Mouse (Mus musculus) megakaryocyte progenitor cell, adult 5-6 weeks (primary cell): ENCODE results near the gene Tufm. TPM values are rescaled to one million over a fixed set of nuclear protein-coding genes. Genes with fewer than 3 reads are reported as not detected.
A peak's percentile ranks its signal among the peaks of the same experiment; 100 is the strongest.
"Not testable (repeated sequence)": the region's sequence is repeated elsewhere in the genome, so short reads cannot be mapped to it uniquely, and the experiment has no call there.

Source experiments
- ATAC-seq: replicated peaks from 2 replicates; pipeline ENCODE4 v1.8.0; 2016; ENCODE audit warnings: mild to moderate bottlenecking, moderate TSS enrichment, inconsistent platforms; ENCODE audit not compliant: poor library complexity
- total RNA-seq, 2 experiments: library from RNA; stranded (forward) in 1 of 2; stranded (reverse) in 1 of 2; fragments of 157-497, 149-512 nt in 1 of 2; fragments of 200-1000 nt in 1 of 2; gene quantifications; 2 replicates each; pipeline versions ENCODE4 v1.2.3 to v1.2.4; 2015 to 2017

Tufm gene
- total RNA-seq, 2 experiments from 2014 or later = 85.6 to 89.9 TPM

DNA sequence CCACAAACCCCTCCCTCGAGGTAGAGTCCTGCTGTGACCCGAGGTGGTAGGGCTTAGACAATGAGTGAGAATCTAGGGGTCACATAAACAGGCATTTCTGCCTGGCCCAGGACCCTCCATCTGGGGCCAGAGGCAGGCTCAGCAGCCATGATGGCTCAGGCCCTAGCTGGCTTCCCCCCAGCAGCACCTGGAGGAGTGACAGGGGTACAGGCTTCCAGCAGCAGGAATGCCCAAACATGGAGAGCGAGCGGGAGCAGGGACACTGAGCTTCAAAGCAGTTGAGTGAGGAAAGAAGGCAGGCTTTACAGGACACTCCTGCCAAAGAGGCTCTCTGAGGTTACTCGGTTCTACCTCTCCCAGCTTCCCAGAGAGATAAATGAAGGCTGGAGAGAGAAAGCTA, 22.3 kb upstream of the Tufm start:
- ATAC-seq = no peak

- no peak for ATAC-seq
Measured at GRCm38 (mm10) chr7:126465246-126466030, 21.7 kb upstream of the Tufm start.

- no peak for ATAC-seq
Measured at GRCm38 (mm10) chr7:126466116-126466515, 21.0 kb upstream of the Tufm start.

DNA sequence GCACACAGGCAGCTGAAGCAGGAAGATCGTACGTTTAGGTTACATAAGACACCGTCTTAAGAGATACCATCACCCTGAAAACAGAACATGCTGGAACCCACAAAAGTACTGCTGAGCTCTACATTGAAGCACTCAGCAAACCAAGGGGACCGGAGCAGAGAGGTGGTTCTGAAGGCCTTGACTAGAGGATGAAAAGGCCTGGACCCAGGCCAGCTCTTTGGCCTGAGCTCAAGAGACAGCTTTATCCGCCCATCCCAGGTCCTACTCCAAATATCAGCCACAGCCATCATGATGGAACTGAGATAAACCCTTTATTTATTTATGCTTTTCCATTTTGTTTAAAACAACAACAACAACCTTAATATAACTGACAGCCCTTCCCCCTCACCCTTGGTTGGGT, 20.5 kb upstream of the Tufm start:
- ATAC-seq = no peak

- peak; percentile 58 for ATAC-seq
Measured at GRCm38 (mm10) chr7:126467271-126467670, 19.9 kb upstream of the Tufm start.

- no peak for ATAC-seq
Measured at GRCm38 (mm10) chr7:126467834-126468627, 19.1 kb upstream of the Tufm start.

GRCm38 (mm10) chr7:126470077-126470476, 17.1 kb upstream of the Tufm start:
- peak; percentile 53 for ATAC-seq

GRCm38 (mm10) chr7:126471361-126471760, 15.8 kb upstream of the Tufm start:
- ATAC-seq = no peak

DNA sequence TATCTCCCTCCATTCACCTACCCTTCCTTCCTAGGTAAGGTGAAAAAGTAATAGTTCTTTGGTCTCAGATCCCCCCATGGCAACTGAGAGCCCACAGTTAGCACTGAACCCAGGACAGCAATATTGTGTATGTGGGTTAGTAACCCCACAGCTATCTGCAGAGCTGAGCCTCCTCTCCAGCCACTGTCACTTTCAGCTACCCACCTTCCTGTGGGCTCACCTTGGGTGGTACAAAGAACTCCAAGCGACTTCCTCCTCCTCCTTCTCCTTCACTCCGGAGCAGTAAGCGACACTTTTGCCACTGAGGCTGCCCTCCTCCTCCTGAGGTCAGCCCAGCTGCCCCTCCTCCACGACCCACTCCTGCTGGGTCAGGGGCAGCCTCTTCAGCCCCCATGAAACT, 15.3 kb upstream of the Tufm start:
- no peak for ATAC-seq

DNA sequence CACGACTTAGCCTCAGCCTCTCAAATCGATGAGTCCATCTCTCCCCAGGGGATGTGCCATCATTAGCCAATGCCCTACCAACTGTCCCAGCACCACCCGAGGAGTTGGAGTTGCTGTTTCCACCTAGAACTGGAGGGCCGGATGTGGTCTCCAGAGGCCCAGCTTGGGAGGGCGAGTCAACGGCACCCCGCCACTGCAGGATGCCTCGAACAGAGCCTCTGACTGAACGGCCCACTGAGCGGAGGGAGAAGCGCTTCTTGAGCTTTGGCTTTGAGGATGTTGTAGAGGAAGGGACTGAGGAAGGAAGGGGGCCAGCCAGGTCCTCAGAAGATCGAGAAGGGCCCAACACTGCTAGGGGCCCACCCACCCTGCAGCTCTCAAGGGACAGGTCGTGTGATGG, 14.9 kb upstream of the Tufm start:
- peak; percentile 48 for ATAC-seq

GRCm38 (mm10) chr7:126472713-126473112, 14.4 kb upstream of the Tufm start:
- no peak for ATAC-seq

DNA sequence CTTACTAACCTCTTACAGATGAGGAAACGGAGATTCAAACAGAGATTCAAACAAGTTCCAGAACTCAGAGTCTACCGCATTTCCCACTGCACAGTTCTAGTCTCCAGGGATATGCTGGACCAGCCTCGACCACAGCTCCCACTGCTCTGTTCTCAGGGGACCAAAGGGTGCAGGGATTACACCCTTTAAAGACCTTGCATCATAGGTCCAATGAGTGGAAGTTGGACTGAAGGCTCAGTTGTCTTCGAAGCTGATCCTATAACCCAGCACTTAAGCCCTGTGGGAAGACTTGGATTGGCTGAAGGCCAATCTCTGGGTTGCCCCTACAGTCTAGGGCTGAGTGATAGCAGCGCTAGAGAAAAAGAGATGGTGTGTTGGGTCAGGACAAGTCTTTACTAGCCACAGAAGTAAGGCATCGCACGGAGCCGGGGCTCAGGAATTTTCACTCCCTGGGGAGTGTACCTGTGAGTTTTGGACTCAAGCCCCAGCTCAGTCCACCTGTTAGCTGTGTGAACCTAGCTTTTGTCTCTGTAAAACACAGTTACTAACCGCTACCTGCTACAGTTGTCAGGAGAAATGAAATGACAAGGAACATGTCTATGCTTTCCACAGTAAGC, 13.6 kb upstream of the Tufm start:
- no peak for ATAC-seq

DNA sequence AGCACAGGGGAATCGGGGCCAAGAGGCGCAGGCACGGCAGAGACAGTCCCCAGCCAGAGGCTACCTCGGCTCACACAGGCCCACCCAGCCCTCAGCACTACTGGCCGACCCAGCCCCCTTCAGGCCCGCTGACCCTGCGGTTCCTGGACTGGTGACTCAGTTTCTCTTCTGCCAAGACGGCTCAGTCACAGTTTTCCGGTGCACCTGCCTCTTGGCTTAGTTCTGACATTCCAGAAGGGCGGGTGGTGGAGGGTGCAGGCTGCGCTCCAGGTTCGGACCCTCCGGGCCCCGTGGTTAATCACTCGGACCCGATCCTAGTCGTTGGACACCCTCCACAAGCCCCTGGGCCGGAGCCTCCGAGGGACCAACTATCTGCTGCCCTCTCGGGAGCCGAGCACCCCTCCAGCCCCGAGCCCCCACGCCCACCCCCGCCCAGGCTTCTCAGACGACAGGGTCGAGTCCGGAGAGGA, 12.6 kb upstream of the Tufm start:
- ATAC-seq = no peak

GRCm38 (mm10) chr7:126474993-126475581, 12.1 kb upstream of the Tufm start, which contains the start of gene Sh2b1:
Sh2b1 (minus strand) TSS chr7:126475424.
- peak; percentile 71 for ATAC-seq

- peak; percentile 67; the same call in 1 of the 2 replicates for ATAC-seq
Measured at GRCm38 (mm10) chr7:126481699-126482098, 5.5 kb upstream of the Tufm start.

- ATAC-seq = peak; percentile 71
Measured at GRCm38 (mm10) chr7:126482392-126482871, 4.7 kb upstream of the Tufm start.

GRCm38 (mm10) chr7:126487617-126488385, 640 bp downstream of the Tufm start:
- not testable (repeated sequence) for ATAC-seq

- no peak for ATAC-seq
Measured at GRCm38 (mm10) chr7:126491005-126491404, 3.8 kb downstream of the Tufm start.

- ATAC-seq = no peak
Measured at GRCm38 (mm10) chr7:126491973-126492372, 4.8 kb downstream of the Tufm start.

- ATAC-seq = no peak; the same call in 1 of the 2 replicates
Measured at GRCm38 (mm10) chr7:126494120-126494519, 7.0 kb downstream of the Tufm start.
